In the genomic region with DNA sequence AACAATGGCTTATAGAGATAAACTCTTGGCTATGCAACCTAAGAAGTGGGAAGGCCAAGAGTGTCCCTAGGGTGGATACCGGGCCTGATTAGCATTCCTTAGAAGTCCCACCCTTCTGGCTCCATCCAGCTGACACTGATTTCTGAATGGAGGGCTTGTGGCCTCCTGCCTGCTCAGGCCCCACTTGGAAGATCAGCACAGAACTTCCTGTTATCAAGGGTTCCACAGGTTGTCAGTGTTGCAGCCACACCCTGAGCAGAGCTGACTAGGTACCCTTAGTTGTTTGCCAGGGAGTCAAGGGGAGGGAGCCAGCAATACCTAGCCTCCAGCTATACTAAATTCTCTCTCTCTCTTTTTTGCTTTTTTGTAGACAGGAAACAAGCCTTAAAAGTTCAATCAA, we compare ENCODE assay signal across 17 mouse cellular contexts.
DNase-seq lines count a peak whose midpoint lies in the region; ATAC-seq and TF ChIP-seq lines count a peak whose summit lies in the region.
"Had no signal": no experiment of that assay in that cellular context is flagged by ENCODE, and none has a peak within 500 bp of the region (broad histone marks: within the 10 kb centered on the region; RNA-seq: fewer than 3 reads in every experiment).

No protein-coding gene starts in this region.

- peak; percentile 21 to 31 for DNase-seq in heart, adult 18-20 months
- no peak for DNase-seq in heart, adult 8-10 months (ENCODE audit: low spot score)
- DNase-seq in CD4-positive helper T cell, adult 2 months (ENCODE audit: low read depth, low spot score) = peak; percentile 69
- no peak for DNase-seq in frontal cortex, adult 2 months (ENCODE audit: extremely low spot score in 1 of 2, low spot score in 1 of 2)
- DNase-seq in left cerebral cortex, adult 18-20 months (ENCODE audit: low spot score in 2 of 2) = no peak
- DNase-seq: adrenal gland, postnatal 36 days; embryo, embryonic 11 days; kidney, postnatal 25 days; lung, postnatal 14 days had no signal

- H3K27me3 ChIP-seq in embryonic facial prominence, embryonic 15.5 days = peaks cover 10% of the 10 kb centered on the region
- no peaks in the 10 kb centered on the region for H3K27me3 ChIP-seq in small intestine, adult 2 months (ENCODE audit: control insufficient read depth, insufficient read depth, low read length)

- no peaks in the 10 kb centered on the region for H3K36me3 ChIP-seq in embryonic facial prominence, embryonic 15.5 days
- no peaks in the 10 kb centered on the region for H3K36me3 ChIP-seq in small intestine, adult 2 months (ENCODE audit: control insufficient read depth, insufficient read depth, low read length)
- H3K36me3 ChIP-seq: forebrain, embryonic 12.5 days; liver, embryonic 12.5 days; midbrain, embryonic 15.5 days; neural tube, embryonic 13.5 days had no signal

- WGBS in embryonic facial prominence, embryonic 15.5 days = 5% methylated on average over 1 of the region's 1 CpGs
- 22% methylated on average over 1 of the region's 1 CpGs for WGBS in small intestine, adult 2 months

- H3K27ac ChIP-seq in embryonic facial prominence, embryonic 15.5 days (replicated peaks) = no peak overlapping the region
- H3K27ac ChIP-seq in small intestine, adult 2 months (ENCODE audit: insufficient read depth, low read depth, low read length) = peak overlapping the region; percentile 49
- H3K27ac ChIP-seq: forebrain, embryonic 12.5 days; liver, embryonic 12.5 days; midbrain, embryonic 15.5 days; neural tube, embryonic 13.5 days had no signal

- H3K4me1 ChIP-seq in embryonic facial prominence, embryonic 15.5 days = peaks cover 10% of the 10 kb centered on the region; the same call in 1 of the 2 replicates
- peaks cover 12% of the 10 kb centered on the region; the same call in 1 of the 2 replicates for H3K4me1 ChIP-seq in small intestine, adult 2 months (ENCODE audit: control insufficient read depth, insufficient read depth, insufficient read length, low read length)
- H3K4me1 ChIP-seq: neural tube, embryonic 13.5 days had no signal

- no peak for TF ChIP-seq POLR2A in small intestine, adult 2 months (IDR thresholded peaks at IDR 0.05; ENCODE audit: low read depth, low read length)

- TF ChIP-seq CTCF in small intestine, adult 2 months (IDR thresholded peaks at IDR 0.05; ENCODE audit: extremely low read depth, insufficient read length, insufficient replicate concordance, low read depth, low read length) = no peak

- peak; percentile 63; the same call in 1 of the 2 replicates for ATAC-seq in embryonic facial prominence, embryonic 15.5 days (ENCODE audit: insufficient number of reproducible peaks, low FRiP score, low TSS enrichment, low read depth)
- ATAC-seq in megakaryocyte, adult 5-6 weeks (ENCODE audit: poor library complexity, severe bottlenecking) = no peak
- ATAC-seq: hindbrain, embryonic 16.5 days; liver, embryonic 12.5 days; midbrain, embryonic 15.5 days had no signal

- H3K9ac ChIP-seq in embryonic facial prominence, embryonic 15.5 days = no peak overlapping the region
- H3K9ac ChIP-seq: forebrain, embryonic 12.5 days; liver, embryonic 12.5 days; midbrain, embryonic 15.5 days; neural tube, embryonic 13.5 days had no signal

- H3K4me3 ChIP-seq in embryonic facial prominence, embryonic 15.5 days (replicated peaks) = no peak overlapping the region
- no peak overlapping the region for H3K4me3 ChIP-seq in small intestine, adult 2 months (ENCODE audit: low read depth, low read length)
- H3K4me3 ChIP-seq: forebrain, embryonic 12.5 days; liver, embryonic 12.5 days; midbrain, embryonic 15.5 days; neural tube, embryonic 13.5 days had no signal

- H3K9me3 ChIP-seq in embryonic facial prominence, embryonic 15.5 days (replicated peaks) = no peaks in the 10 kb centered on the region
- H3K9me3 ChIP-seq: forebrain, embryonic 12.5 days; liver, embryonic 12.5 days; midbrain, embryonic 15.5 days; neural tube, embryonic 13.5 days had no signal

- no peak overlapping the region for H3K4me2 ChIP-seq in embryonic facial prominence, embryonic 15.5 days (replicated peaks)
- H3K4me2 ChIP-seq: forebrain, embryonic 12.5 days; liver, embryonic 12.5 days; midbrain, embryonic 15.5 days; neural tube, embryonic 13.5 days had no signal

Comparison
In these comparisons a context has a peak if more than half of its experiments do, and no peak if none do; other contexts are left out.
1. DNase-seq: peak in heart, adult 18-20 months (2 of 2) and CD4-positive helper T cell, adult 2 months (single experiment); none in heart, adult 8-10 months (single experiment), frontal cortex, adult 2 months (0 of 2) and left cerebral cortex, adult 18-20 months (0 of 2).